Mouse (Mus musculus): Measurements from ENCODE around the gene Bcas3.

GRCm38 (mm10) chr11:85323567-85324330 is 29.2 kb upstream of the Bcas3 start:
- TF ChIP-seq CTCF (IDR thresholded peaks at IDR 0.05) (no peak), EP300 (IDR thresholded peaks at IDR 0.05) (no peak)
